Mouse (Mus musculus) gastrocnemius, postnatal 10 days (tissue): ENCODE measurements around the gene Pitpna. TPM values are rescaled to one million over a fixed set of nuclear protein-coding genes. Genes with fewer than 3 reads are reported as not detected.
"Not testable (repeated sequence)": the region's sequence is repeated elsewhere in the genome, so short reads cannot be mapped to it uniquely, and the experiment has no call there.

ENCODE experiments used
- DNase-seq: peaks from one replicate; pipeline ENCODE4 v3.0.0; 2021; ENCODE audit warnings: mixed read lengths
- total RNA-seq, 2 experiments: library from RNA; stranded (reverse); gene quantifications; 2 replicates each; pipeline ENCODE4 v1.2.3; 2021

Pitpna gene
- total RNA-seq, 2 experiments from 2014 or later: 148 to 160 TPM

DNA sequence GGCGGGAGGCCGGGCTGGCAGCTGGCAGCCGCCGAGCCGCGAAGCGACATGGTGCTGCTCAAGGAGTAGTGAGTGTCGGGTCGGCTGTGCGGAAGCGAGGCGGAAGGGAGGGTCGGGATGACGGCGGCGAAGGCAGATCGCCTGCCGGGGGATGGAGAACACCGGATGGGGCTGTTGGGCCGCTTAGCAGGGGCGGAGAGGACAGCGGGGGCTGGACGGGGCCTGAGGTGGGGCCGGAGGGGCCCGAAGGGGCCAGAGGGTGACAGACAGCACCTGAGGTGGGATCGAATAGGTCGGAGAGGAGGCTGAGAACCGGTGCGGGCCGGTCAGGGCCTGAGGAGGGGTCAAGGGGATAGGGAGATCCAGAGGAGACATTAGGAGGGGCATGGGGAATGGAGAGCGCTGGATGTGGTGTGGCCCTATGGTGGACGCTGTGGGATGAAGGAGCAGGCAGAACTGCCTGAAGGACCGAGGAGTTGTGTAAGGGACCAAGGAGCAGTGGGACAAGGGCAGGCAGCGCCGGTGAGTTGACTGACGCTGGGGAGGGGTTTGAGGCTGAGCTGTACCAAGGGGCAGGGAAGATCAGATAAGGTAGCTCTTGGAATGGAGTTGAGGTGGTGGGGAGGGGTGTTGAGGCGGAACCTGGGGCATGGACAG lies 516 bp downstream of the Pitpna start:
- DNase-seq: no peak

GRCm38 (mm10) chr11:75592612-75593011 lies 4.7 kb downstream of the Pitpna start:
- DNase-seq: no peak

DNA sequence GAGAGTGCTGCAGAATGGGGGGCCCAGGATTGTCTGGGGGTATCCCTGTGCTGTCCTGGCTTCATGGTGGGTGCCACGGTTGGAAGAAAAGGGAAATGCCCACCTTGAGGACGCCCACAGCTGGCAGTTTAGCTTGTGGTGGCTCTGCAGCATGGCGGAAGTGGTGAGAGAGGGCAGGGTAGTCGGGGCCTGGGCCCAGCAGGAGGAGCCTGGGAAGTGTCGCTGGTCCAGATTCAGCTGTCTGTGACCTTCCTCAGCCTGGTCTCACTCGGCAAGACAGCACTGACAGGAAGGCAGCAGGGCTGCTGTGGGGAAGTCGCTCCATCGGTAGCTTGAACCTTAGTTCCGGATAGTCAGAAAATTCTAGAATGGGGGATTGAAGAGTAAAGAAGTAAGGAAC lies 6.5 kb downstream of the Pitpna start:
- DNase-seq: no peak

DNA sequence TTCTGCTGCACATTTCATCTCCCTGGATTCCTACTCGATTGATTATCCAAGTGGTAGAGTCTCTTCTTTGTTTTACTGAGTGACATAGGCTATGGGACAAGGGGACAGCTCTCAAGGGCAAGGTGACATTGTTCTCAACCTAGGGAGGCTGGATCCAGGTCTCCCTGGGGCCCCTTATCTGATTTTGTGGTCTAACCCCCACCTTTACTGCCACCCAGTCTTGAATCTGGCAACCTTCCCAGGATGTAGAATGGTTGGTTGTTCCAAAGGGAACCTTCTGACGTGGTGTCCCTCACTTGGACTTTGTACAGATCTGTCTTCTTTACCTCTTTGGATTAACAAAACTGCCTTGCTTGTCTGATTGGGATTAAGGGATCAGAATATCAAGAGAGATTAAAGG lies 7.5 kb downstream of the Pitpna start:
- DNase-seq: no peak

- no peak for DNase-seq
Measured at GRCm38 (mm10) chr11:75595816-75596215, 7.9 kb downstream of the Pitpna start.

DNA sequence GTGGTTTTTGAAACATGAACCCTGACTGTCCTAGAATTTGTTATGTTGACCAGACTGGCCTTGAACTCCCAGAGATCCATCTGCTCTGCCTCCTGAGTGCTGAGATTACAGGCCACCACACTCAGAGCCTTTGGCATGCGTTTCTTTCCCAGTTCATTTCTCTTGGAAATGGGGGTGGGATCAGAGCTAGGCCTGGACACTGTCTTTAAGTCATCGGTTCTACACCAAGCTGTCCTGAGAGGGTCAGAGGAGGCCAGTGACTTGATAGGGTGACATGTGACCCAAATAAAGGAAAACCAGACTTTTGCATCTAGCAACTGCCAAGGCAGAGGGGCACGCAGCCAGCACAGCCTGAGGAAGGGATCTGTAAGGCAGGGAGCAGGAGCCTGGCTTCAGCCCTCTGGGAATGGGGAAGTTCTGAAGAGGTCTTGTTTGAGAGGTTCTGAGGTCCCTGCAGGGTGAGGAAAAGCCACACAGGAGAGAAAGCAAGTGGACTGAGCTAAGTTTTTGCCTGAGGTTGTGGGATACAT lies 8.9 kb downstream of the Pitpna start:
- DNase-seq: peak; percentile 68

- no peak for DNase-seq
Measured at GRCm38 (mm10) chr11:75598004-75598403, 10.1 kb downstream of the Pitpna start.

DNA sequence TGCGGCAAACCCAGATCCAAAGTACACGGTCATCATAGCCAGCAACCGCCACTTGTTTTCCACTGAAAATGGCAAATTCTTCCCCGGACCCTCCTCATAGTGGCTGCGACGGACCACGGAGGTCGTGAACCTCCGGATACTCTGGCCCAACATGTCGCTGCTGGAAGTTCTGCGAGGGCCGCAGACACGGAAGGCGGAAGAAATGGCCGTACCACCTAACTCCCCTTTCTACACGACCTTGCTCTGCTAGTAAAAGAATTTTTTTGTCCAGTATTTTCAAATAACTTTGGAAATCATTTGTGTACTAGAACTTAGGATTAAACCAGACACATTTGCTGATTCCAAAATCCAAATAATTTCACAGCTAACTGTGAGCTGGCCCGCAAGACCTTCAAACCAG lies 11.9 kb downstream of the Pitpna start:
- not testable (repeated sequence) for DNase-seq

- no peak for DNase-seq
Measured at GRCm38 (mm10) chr11:75604826-75605225, 16.9 kb downstream of the Pitpna start.

DNA sequence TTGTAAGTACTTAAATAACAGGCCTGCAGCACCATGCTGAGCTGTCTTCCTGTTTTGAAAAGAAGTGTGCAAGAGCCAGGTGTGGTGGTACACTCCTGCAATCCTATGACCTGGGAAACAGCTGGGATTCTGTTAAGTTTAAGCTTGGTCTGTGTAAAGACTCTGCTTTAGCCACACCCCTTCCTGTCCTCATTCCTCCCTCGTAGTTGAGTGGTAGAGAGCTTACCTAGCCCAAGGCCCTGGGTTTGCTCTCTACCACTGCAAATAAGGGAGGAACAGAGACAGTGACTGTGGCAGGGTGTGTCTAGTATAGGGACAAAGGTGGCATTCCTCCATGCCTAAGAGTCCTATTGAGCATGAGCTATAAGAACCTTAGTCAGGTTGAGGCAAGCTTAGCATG lies 17.4 kb downstream of the Pitpna start:
- no peak for DNase-seq

GRCm38 (mm10) chr11:75608776-75609175 lies 20.9 kb downstream of the Pitpna start:
- DNase-seq: no peak

GRCm38 (mm10) chr11:75610021-75610420 lies 22.1 kb downstream of the Pitpna start:
- no peak for DNase-seq

DNA sequence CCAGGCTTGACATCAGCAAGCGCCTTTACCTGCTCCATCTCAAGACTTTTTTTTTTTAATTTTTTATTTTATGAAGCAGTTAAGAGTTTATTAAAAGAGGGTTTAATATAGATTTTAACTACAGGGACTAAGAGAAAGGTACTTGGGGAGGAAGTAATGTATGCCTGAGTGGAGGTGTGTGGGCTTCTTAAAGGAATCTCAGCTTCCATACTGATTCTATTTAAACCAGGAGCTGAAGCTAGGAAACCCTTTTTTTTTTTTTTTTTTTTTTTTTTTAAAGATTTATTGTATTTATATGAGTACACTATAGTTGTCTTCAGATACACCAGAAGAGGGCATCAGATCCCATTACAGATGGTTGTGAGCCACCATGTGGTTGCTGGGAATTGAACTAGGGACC lies 26.9 kb downstream of the Pitpna start:
- no peak for DNase-seq

- no peak for DNase-seq
Measured at GRCm38 (mm10) chr11:75615556-75615955, 27.7 kb downstream of the Pitpna start.

GRCm38 (mm10) chr11:75619133-75619532 lies 31.2 kb downstream of the Pitpna start:
- peak; percentile 34 for DNase-seq

DNA sequence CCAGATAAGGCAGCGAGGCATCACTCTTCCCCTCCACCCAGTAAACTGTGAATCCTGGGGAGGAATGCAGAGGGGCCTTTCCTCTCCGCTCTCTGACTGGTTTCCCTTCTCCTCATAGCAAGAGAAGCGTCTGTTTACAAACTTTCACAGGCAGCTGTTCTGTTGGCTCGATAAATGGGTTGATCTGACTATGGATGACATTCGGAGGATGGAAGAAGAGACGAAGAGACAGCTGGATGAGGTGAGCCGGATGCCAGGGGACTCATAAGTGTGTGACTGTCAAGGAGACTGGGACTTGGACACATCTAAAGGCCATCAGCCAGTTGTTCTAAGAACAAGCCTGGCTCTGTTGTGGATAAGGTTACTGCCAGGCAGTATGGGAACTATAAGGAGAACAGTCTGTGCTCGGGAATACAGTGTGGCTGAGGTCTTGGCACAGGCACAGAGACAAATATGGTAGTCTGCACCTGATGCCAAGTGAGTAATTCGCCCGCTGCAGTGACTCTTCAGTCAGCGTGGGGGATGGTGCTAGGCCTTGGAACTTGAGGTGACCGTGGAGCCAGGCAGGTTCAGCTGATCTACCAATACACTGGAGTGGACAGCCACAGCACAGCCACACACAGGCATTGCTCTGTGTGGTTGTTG lies 32.4 kb downstream of the Pitpna start:
- DNase-seq: peak; percentile 34

- DNase-seq: no peak
Measured at GRCm38 (mm10) chr11:75621426-75621825, 33.5 kb downstream of the Pitpna start.

- DNase-seq: no peak
Measured at GRCm38 (mm10) chr11:75622588-75623329, 34.9 kb downstream of the Pitpna start.

DNA sequence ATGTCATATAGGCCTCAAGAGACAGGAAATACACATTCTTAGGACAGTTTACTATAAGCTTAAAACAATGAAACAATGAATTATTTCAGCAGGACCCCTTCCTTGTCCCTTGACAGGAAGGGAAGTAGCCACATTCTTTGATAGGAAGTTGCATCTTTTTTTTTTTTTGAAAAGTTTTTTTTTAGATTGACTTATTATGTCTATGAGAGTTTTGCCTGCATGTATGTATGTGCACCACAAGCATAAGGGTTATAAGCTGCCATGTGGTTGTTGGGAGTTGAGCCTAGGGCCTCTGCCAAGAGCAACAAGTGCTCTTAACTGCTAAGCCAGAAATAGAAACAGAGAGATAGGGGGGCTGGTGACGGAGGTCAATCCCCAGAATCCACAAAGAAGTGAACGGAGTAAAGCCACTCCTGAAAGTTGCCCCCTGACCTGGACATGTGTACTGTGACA lies 36.2 kb downstream of the Pitpna start:
- DNase-seq: no peak

DNA sequence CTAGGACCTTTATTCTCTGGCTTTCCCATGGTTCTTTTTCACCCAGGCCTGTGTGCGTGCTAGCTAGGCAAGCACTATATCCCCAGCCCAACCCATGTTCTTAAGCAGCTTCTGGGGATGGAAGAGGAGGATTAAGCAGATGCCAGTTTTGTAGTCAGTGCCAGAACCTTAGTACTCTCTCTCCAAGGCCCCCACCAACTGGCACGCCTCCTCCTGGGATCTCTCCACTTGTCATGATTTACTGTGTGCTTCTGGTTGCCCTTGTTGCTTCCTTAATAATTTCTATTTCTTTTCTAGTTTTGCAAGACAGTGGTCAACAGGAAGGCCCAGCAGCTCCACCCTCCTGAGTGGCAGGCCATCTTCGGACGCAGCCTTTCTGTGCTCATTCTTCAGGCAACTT lies 37.9 kb downstream of the Pitpna start:
- DNase-seq: no peak

GRCm38 (mm10) chr11:75630098-75630497 lies 42.2 kb downstream of the Pitpna start:
- DNase-seq: no peak

DNA sequence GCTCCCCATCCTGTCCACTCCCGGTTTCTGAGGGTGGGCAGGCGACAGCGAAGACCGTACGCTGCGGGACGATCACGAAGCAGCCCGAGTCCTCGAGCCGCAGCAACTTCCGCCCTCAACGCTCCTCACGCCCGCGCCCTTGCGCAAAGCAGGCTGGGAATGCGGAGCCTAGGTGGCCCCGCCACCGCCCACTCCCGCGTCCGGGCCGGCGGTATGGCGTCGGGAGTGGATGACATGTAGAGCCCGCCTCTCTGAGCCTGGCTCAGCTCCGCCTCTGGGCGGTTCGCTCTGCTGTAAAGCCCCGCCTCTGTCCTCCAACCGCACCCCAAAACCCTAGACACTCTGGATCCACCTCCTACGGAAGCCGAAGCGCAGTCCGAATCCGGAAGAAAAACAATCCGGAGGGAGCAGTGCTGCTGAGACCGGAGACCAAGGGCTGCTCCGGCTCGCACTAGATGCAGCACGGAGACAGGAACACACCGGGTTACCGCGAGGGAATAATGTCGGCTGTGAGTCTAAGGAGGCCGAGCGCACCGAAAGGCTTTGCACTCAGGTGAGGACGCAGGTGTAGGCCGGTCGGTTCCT lies 42.8 kb downstream of the Pitpna start, which contains the start of gene Inpp5k:
Gene Inpp5k (plus strand): TSS at position 344 of the 585 bp plus-strand sequence.
- DNase-seq: peak; percentile 90
